Mouse (Mus musculus): ENCODE measurements around the gene Aldh8a1. TPM values are rescaled to one million over a fixed set of nuclear protein-coding genes. Genes with fewer than 3 reads are reported as not detected.

Aldh8a1 gene
- total RNA-seq, 1 experiment from 2014 or later = not detected

- no peak for ATAC-seq (replicated peaks; ENCODE audit: insufficient number of reproducible peaks, low FRiP score, low TSS enrichment, poor library complexity, severe bottlenecking)
These were observed 27.7 kb downstream of the Aldh8a1 start for GRCm38 (mm10) chr10:21404822-21405221.

- no peak for ATAC-seq (replicated peaks; ENCODE audit: insufficient number of reproducible peaks, low FRiP score, low TSS enrichment, poor library complexity, severe bottlenecking)
These were observed 28.8 kb downstream of the Aldh8a1 start for GRCm38 (mm10) chr10:21405707-21406534.

GRCm38 (mm10) chr10:21410711-21411110 lies 33.6 kb downstream of the Aldh8a1 start:
- ATAC-seq (replicated peaks; ENCODE audit: insufficient number of reproducible peaks, low FRiP score, low TSS enrichment, poor library complexity, severe bottlenecking) = no peak

- no peak for ATAC-seq (replicated peaks; ENCODE audit: insufficient number of reproducible peaks, low FRiP score, low TSS enrichment, poor library complexity, severe bottlenecking)
These were observed 34.6 kb downstream of the Aldh8a1 start for GRCm38 (mm10) chr10:21411621-21412205.

- ATAC-seq (replicated peaks; ENCODE audit: insufficient number of reproducible peaks, low FRiP score, low TSS enrichment, poor library complexity, severe bottlenecking) = no peak
These were observed 37.9 kb downstream of the Aldh8a1 start for GRCm38 (mm10) chr10:21415031-21415430.

GRCm38 (mm10) chr10:21416184-21416583 lies 39.1 kb downstream of the Aldh8a1 start:
- ATAC-seq (replicated peaks; ENCODE audit: insufficient number of reproducible peaks, low FRiP score, low TSS enrichment, poor library complexity, severe bottlenecking) = no peak

- no peak for ATAC-seq (replicated peaks; ENCODE audit: insufficient number of reproducible peaks, low FRiP score, low TSS enrichment, poor library complexity, severe bottlenecking)
These were observed 42.1 kb downstream of the Aldh8a1 start for GRCm38 (mm10) chr10:21419188-21419587.

- peak; percentile 50; the same call in 1 of the 2 replicates for ATAC-seq (replicated peaks; ENCODE audit: insufficient number of reproducible peaks, low FRiP score, low TSS enrichment, poor library complexity, severe bottlenecking)
These were observed 43.6 kb downstream of the Aldh8a1 start for GRCm38 (mm10) chr10:21420457-21421424.

GRCm38 (mm10) chr10:21426515-21426914 lies 49.4 kb downstream of the Aldh8a1 start:
- no peak for ATAC-seq (replicated peaks; ENCODE audit: insufficient number of reproducible peaks, low FRiP score, low TSS enrichment, poor library complexity, severe bottlenecking)

- no peak for ATAC-seq (replicated peaks; ENCODE audit: insufficient number of reproducible peaks, low FRiP score, low TSS enrichment, poor library complexity, severe bottlenecking)
These were observed 50.9 kb downstream of the Aldh8a1 start for GRCm38 (mm10) chr10:21427996-21428395.

- ATAC-seq (replicated peaks; ENCODE audit: insufficient number of reproducible peaks, low FRiP score, low TSS enrichment, poor library complexity, severe bottlenecking) = no peak
These were observed 62.2 kb downstream of the Aldh8a1 start for GRCm38 (mm10) chr10:21439268-21439667.

GRCm38 (mm10) chr10:21441020-21441419 lies 63.9 kb downstream of the Aldh8a1 start:
- no peak for ATAC-seq (replicated peaks; ENCODE audit: insufficient number of reproducible peaks, low FRiP score, low TSS enrichment, poor library complexity, severe bottlenecking)

GRCm38 (mm10) chr10:21441690-21442089 lies 64.6 kb downstream of the Aldh8a1 start:
- ATAC-seq (replicated peaks; ENCODE audit: insufficient number of reproducible peaks, low FRiP score, low TSS enrichment, poor library complexity, severe bottlenecking) = no peak

- no peak for ATAC-seq (replicated peaks; ENCODE audit: insufficient number of reproducible peaks, low FRiP score, low TSS enrichment, poor library complexity, severe bottlenecking)
These were observed 66.7 kb downstream of the Aldh8a1 start for GRCm38 (mm10) chr10:21443646-21444324.

GRCm38 (mm10) chr10:21444410-21444809 lies 67.3 kb downstream of the Aldh8a1 start:
- no peak for ATAC-seq (replicated peaks; ENCODE audit: insufficient number of reproducible peaks, low FRiP score, low TSS enrichment, poor library complexity, severe bottlenecking)
